Mouse (Mus musculus) brain, adult 2 months (tissue): ENCODE measurements at regions not wholly inside any gene's neighbourhood (a gene's known extent, or its start where the extent isn't known, plus 50 kb on each side); places are given as distances from the start of the nearest gene placed in this dataset.
"Not testable (repeated sequence)": the region's sequence is repeated elsewhere in the genome, so short reads cannot be mapped to it uniquely, and the experiment has no call there.

Experiments
- DNase-seq: peaks from one replicate; pipeline ENCODE4 v3.0.0; 2011; ENCODE audit warnings: low read depth, low spot score

DNA sequence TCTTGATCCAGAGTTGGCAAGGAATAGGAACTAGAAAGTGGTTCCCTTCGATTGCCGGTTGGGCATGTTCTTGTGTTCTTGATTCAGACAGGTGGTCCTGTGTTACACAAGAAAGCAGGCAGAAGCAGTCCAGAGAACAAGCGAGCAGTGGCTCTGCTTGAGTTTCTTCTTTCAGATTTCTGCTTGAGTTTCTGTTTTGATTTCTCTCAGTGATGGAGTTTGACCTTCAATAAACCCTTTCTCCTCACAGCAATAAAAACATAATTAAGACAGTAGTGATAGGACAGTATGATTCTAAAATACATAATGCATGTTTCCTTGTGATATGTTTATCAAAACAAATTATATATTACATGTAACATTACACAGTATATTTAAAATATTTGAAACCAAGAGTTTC is 59.1 kb downstream of the Klf6 start:
- no peak for DNase-seq

DNA sequence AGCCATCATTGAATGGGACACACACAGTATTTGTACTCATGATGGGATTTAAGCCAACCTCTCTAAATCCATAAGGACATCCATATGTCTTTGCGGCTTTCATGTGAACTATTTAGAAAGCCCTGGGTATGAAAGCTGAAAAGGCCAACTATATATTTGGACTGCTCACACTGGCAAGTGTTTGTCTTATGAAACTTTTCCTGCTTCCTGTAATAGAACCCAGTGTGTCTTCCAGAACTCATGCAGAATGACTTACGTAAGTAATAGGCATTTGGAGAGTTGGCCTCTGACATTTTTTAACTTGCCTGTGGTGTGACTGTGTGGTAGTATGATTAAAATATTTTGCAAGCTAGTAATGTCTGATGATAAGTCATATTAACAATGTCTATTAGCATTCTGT is 70.2 kb downstream of the Klf6 start:
- DNase-seq, result peak; percentile 9

DNA sequence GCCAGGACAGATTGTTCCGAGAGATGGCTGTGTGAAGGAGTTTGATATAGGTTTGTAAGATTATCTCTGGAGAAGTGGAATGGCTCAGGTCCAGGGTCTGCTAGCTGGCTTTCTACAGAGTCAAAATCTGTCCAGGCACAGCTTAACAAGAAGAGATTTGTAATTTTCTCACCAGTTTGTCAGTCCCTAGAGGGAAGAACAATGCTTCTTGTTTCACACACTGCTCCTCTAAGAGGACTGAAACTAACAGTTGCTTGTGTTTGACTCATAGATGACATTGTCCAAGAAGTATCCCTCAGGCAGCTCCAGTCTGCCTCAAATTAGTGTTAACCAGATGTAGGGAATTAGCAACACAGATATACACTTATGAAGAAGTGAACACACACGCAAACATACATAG is 76.2 kb downstream of the Klf6 start:
- DNase-seq, result peak; percentile 6

- no peak for DNase-seq
Observed at GRCm38 (mm10) chr13:5937970-5938369, 76.7 kb downstream of the Klf6 start.

DNA sequence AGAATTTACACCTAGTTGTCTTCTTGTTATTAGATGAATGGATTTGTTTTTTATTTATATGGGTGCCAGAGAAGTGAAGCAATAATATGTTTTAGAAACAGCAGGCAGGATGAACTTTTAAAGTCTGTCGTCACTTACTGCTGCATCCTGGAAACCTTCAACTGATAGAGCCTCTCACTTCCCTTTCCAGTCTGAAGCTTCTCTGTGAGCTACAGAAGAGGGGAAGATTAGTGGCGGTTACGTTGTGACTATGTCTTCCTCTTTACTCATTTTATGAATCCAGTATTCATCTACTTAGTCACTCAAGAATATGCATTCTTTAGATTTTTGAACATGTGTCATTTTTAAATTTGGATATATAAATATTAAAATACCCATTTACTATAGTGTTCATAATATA is 78.1 kb downstream of the Klf6 start:
- DNase-seq, result no peak

DNA sequence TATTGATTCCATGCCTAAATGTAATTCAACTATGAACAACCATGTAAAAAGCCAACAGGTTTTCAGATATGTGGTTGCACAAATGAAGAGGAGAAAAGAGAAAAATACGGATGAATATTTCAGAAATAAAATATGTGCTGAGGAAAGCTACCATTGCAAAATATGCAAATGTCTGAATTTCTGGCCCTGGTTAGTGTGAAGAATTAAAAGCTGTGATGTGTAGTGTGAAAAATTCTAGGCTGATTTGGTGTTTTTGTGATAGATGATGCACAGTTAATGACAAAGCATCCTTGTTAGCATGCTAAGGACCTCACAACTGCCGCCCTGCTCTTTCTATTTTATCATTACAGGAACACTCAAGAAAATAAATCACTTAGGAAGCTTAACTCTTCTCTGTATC is 91.6 kb downstream of the Klf6 start:
- DNase-seq, result peak; percentile 14

GRCm38 (mm10) chr13:5955121-5955520 is 93.8 kb downstream of the Klf6 start:
- not testable (repeated sequence) for DNase-seq

GRCm38 (mm10) chr13:5956145-5956544 is 94.9 kb downstream of the Klf6 start:
- DNase-seq, result no peak

DNA sequence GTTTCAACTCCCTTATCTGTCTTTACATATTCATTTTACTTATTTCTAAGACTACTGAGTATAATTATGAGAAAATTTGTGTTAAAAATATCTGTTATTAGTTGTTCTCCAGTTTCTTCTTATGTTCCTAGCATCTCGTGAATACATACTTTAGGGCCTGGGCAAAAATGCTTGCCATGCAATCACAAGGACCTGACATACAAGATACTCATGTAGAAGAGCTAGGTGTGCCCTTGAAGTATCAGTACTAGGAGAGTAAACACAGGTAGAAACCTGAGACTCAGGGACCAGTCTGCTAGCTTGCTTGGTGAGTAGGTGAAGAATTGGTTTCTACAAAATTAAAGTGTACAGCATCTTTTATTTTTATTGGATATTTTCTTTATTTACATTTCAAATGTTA is 101.7 kb downstream of the Klf6 start:
- no peak for DNase-seq

- DNase-seq, result no peak
Observed at GRCm38 (mm10) chr13:5964626-5965025, 103.3 kb downstream of the Klf6 start.

- peak; percentile 4 for DNase-seq
Observed at GRCm38 (mm10) chr13:5978615-5979014, 117.3 kb downstream of the Klf6 start.

GRCm38 (mm10) chr13:5987491-5987890 is 126.2 kb downstream of the Klf6 start:
- no peak for DNase-seq

DNA sequence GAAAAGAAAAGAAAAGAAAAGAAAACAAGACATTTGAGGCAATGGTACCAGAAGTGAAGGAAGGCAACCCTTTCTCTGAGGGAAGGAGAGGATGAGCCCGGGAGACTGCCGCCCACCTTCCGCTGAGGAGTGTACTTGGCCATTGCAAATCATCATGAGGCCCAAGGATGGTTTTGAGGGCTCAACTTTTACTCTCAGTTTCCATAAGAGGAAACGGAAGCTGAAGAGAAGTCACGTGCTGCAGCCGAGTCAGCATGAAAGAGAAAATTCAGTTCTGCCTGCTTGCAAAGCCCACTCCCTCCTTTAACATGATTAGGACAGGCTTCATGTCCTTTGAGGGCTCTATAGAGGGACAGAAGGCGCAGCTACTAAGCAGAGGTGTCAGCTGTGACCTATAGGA is 127.1 kb downstream of the Klf6 start:
- DNase-seq, result no peak

DNA sequence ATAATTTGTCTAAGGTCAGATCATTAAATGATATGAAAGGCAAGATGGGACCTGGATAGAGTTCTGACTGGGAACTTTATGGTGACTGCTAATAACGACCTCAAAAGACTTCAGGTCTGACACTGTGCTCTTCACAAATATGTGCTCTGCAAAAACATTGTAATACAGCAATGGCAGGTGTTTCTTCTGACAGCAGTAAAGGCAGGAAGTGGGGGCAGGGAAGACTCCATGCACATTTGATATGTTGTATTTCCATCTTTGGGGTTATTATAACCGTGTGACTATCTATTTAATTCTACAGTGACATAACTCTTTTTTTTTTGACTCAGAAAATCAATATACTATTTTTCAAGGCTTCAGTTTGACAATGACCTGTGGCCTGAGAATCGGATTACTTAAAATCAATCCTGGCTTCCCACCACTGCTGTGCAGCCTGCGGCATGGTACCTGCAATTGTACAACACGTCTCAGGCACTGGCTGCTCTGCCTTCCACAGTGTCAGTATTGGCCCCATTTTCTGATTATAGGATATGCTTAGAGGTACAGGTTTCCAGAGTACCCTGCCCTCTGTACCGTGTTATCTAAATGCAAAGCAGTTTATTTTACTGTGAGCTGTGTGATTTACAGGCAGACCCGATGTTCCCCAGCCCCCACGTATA is 139.4 kb downstream of the Klf6 start:
- no peak for DNase-seq

GRCm38 (mm10) chr13:6001218-6001564 is 139.9 kb downstream of the Klf6 start:
- no peak for DNase-seq

GRCm38 (mm10) chr13:6005901-6006300 is 144.6 kb downstream of the Klf6 start:
- no peak for DNase-seq

DNA sequence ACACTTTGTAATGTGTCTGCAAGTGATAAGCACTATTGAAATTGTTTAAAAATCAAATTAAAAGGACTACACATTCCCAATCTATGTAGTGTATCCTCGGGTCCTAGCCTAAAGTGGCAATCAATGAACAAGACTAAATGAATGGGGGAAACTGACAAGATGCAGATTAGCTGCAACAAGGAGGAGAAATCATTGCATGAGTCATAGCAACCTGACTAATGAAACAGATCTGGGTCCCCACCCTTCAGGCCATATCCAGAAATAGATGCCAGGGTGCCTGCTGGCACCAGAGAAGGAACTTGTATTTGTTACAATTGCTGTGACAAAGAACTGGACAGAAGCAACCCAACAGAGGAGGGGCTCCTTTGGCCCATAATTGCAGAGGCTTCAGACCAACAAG is 148.4 kb downstream of the Klf6 start:
- peak; percentile 18 for DNase-seq

DNA sequence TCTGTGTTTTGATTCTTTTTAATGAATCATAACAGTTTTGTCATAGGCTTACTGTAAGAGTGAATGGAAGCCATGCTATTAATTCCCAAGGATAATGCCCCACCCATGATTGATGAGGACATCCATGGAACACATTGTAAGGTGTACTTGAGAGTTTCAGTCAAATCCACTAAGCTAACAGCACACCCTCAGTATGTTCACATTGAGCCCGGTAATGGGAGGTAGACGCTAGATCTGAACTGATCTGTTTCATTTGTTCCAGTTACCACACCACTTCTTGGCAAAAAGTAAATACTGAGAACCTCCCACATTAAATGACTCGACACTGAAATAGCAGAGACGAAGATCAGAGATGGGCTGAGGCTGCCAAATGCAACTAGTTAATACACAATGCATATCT is 165.9 kb downstream of the Klf6 start:
- no peak for DNase-seq

DNA sequence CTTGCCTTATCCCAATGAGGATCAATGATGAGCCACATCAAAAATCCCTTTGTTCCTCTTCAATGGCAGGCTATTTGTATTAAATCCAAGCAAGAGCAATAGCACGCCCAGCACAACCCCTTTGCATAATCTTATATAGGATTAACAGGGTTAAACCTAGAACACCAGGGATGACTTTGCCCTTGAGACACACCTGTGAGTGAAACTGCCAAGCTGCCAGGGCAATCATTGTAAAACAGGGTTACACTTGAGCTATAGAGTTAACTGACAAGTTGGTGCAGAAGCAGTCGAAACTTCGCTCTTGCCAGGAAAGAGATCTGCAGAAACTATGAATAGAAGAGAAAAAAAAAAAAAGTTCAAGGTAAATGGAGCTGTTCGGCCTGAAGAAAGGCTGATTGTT is 167.6 kb downstream of the Klf6 start:
- DNase-seq, result peak; percentile 14

DNA sequence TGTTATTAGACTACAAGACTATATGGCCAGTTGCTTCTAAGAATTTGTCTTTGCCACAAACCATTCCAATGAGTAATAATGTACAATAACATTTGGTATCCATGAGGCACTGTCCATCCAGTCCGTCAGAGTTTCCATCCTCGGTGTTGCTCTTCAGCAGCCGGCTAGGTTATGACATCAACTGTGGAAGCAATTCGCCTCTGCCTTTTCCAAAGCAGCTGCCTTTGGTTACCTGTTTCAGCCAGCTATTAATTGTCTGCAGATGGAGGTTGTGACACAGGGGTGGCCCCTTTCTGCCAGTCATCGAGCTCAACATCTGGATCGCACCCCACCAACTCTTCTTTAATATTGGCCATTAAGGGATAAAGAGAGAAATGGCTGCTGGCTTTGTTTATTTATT is 168.2 kb downstream of the Klf6 start:
- DNase-seq, result no peak

DNA sequence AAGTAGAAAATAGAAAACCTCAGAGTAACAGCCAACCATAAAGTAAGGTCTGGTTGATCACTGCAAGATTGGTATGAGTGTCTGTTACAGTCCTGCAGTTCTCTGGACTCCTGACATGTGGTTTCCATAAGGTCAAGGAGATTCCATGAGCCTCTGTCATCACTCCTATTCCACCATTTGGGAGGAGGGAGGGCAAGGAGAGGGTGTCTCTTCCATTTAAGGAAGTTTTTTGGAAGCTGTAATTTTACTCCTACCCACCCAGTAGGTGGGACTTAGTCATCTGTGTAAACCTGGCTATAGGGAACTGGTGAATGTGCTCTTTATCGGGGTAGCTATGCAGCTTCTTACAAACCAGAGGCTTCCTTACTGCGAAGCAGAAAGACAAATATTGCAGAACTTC is 168.8 kb downstream of the Klf6 start:
- DNase-seq, result peak; percentile 41

GRCm38 (mm10) chr13:6040132-6040531 is 178.8 kb downstream of the Klf6 start:
- no peak for DNase-seq

- DNase-seq, result no peak
Observed at GRCm38 (mm10) chr13:6040663-6041062, 179.4 kb downstream of the Klf6 start.

- peak; percentile 24 for DNase-seq
Observed at GRCm38 (mm10) chr13:6042495-6042894, 181.2 kb downstream of the Klf6 start.
